Mouse (Mus musculus) intestine, embryonic 16.5 days (tissue): ENCODE data around the gene Mpz. TPM values are rescaled to one million over a fixed set of nuclear protein-coding genes. Genes with fewer than 3 reads are reported as not detected.
"Not testable (repeated sequence)": the region's sequence is repeated elsewhere in the genome, so short reads cannot be mapped to it uniquely, and the experiment has no call there.

Experiments
- ATAC-seq: fragments of 200-750 bp; cut with Nextera tagmentation; 2 replicates; pipeline ENCODE4 v1.8.0; 2017; ENCODE audit warnings: moderate TSS enrichment, moderate library complexity
- H3K27ac ChIP-seq: fragments of 300-500 bp; sonication (generic); 2 replicates; pipeline ENCODE4 v1.5.1; 2014; ENCODE audit warnings: mild to moderate bottlenecking, low read length
- H3K27me3 ChIP-seq: fragments of 300-500 bp; sonication (generic); replicated peaks from 2 replicates; pipeline ENCODE4 v1.6.1; 2014; ENCODE audit warnings: low read length, control low read depth, mixed read lengths; ENCODE audit not compliant: control insufficient read depth, insufficient read depth
- H3K36me3 ChIP-seq: fragments of 300-500 bp; sonication (generic); 2 replicates; pipeline ENCODE4 v1.6.1; 2014; ENCODE audit warnings: low read length, control low read depth; ENCODE audit not compliant: control insufficient read depth, insufficient read depth
- H3K4me1 ChIP-seq: fragments of 300-500 bp; sonication (generic); 2 replicates; pipeline ENCODE4 v1.6.1; 2014; ENCODE audit warnings: low read length, control low read depth, mixed read lengths; ENCODE audit not compliant: control insufficient read depth, insufficient read depth
- H3K4me2 ChIP-seq: fragments of 300-500 bp; sonication (generic); 2 replicates; pipeline ENCODE4 v1.6.1; 2014; ENCODE audit warnings: low read depth, low read length, control low read depth
- H3K4me3 ChIP-seq: fragments of 300-500 bp; sonication (generic); 2 replicates; pipeline ENCODE4 v1.5.1; 2014; ENCODE audit warnings: mild to moderate bottlenecking, low read length
- H3K9ac ChIP-seq: fragments of 300-500 bp; sonication (generic); 2 replicates; pipeline ENCODE4 v1.6.1; 2014; ENCODE audit warnings: low read depth, low read length
- H3K9me3 ChIP-seq: fragments of 300-500 bp; sonication (generic); 2 replicates; pipeline ENCODE4 v1.6.1; 2016; ENCODE audit warnings: low read length, control low read depth; ENCODE audit not compliant: control insufficient read depth
- WGBS: fragments of 180-500 bp; shearing (Covaris S2); extraction: QIAGEN DNeasy Blood & Tissue Kit; methylation state at CpG from one replicate; pipeline ENCODE4 v1.1.7; 2014; 5-methylcytosine and 5-hydroxymethylcytosine counted together
- polyA plus RNA-seq: library from polyadenylated mRNA; unstranded; fragments of >200 nt; fragmentation: Nextera tagmentation; extraction: Ambion mirVana; gene quantifications from 2 replicates; pipeline ENCODE4 v1.2.1, GENCODE M21; 2015

Mpz gene
- polyA plus RNA-seq, 1 experiment from 2014 or later, result 1.7 TPM

DNA sequence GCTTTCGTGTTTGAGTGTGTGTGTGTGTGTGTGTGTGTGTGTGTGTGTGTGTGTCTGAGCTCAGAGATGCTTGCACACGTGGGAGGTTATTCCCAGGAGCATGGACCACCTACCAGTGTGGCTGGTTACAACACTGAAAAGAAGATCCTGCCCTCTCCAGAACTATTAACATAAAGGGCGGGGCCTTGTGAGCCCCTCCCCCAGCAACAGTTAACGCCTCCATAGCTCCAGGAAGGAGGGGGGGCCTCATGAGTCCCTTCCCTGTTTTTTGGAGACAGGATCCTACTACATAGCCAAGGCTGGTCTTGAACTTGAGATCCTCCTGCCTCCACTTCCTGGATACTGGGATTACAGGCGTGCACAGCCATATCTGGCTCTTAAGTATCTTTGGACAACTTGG is 28.7 kb upstream of the Mpz start:
- no peak for ATAC-seq
- 50% methylated on average over 5 of the region's 5 CpGs for WGBS

GRCm38 (mm10) chr1:171122932-171123331 is 27.6 kb upstream of the Mpz start:
- Histone ChIP-seq H3K9me3 (no peaks in the 10 kb centered on the region), H3K4me1 (no peaks in the 10 kb centered on the region), H3K4me2 (no peak overlapping the region; the same call in 1 of the 2 replicates), H3K36me3 (peaks cover under 1% of the 10 kb centered on the region; the same call in 1 of the 2 replicates), H3K4me3 (no peak overlapping the region), H3K27me3 (no peaks in the 10 kb centered on the region), H3K9ac (no peak overlapping the region), H3K27ac (no peak overlapping the region)
- ATAC-seq, result peak; percentile 79
- WGBS, result 18% methylated on average over 7 of the region's 7 CpGs

More for the DNA sequence above, 28.7 kb upstream of the Mpz start:
- no peaks in the 10 kb centered on the region for H3K9me3 ChIP-seq
- no peak overlapping the region for H3K9ac ChIP-seq
- no peaks in the 10 kb centered on the region for H3K4me1 ChIP-seq
- no peak overlapping the region for H3K27ac ChIP-seq
- no peaks in the 10 kb centered on the region for H3K27me3 ChIP-seq
- no peak overlapping the region for H3K4me2 ChIP-seq
- H3K36me3 ChIP-seq, result no peaks in the 10 kb centered on the region
- H3K4me3 ChIP-seq, result no peak overlapping the region

DNA sequence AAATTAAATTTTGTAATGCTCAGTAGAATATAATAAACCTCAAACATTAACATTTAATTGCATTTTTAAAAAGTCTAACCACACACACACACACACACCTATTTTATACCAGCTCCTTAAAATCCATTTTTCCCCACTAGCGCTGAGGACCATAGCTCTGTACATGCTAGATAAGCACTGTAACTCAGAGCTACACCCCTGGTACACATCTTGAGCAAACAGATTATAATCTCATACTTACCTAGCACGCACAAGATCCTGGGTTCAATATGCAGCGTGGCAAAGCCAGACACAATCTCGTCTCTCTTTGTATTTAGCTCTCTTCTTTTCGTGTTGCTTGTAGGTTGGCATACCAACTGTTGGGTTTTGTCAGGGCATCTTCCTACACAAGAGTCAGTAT is 26.1 kb upstream of the Mpz start:
- peaks cover 9% of the 10 kb centered on the region for H3K36me3 ChIP-seq
- no peak overlapping the region for H3K4me3 ChIP-seq
- H3K9me3 ChIP-seq, result no peaks in the 10 kb centered on the region
- no peak overlapping the region for H3K27ac ChIP-seq
- H3K4me2 ChIP-seq, result no peak overlapping the region
- no peaks in the 10 kb centered on the region for H3K27me3 ChIP-seq
- ATAC-seq, result no peak; the same call in 1 of the 2 replicates
- no peak overlapping the region for H3K9ac ChIP-seq
- no peaks in the 10 kb centered on the region for H3K4me1 ChIP-seq
- WGBS, result 78% methylated on average over 5 of the region's 5 CpGs

- H3K9ac ChIP-seq, result no peak overlapping the region
- 55% methylated on average over 7 of the region's 7 CpGs for WGBS
- no peak overlapping the region for H3K4me2 ChIP-seq
- no peaks in the 10 kb centered on the region for H3K27me3 ChIP-seq
- H3K9me3 ChIP-seq, result no peaks in the 10 kb centered on the region
- peaks cover 13% of the 10 kb centered on the region for H3K36me3 ChIP-seq
- no peak overlapping the region for H3K4me3 ChIP-seq
- no peak for ATAC-seq
- H3K27ac ChIP-seq, result no peak overlapping the region
- H3K4me1 ChIP-seq, result no peaks in the 10 kb centered on the region
Measured at GRCm38 (mm10) chr1:171129251-171129650, 21.3 kb upstream of the Mpz start.

DNA sequence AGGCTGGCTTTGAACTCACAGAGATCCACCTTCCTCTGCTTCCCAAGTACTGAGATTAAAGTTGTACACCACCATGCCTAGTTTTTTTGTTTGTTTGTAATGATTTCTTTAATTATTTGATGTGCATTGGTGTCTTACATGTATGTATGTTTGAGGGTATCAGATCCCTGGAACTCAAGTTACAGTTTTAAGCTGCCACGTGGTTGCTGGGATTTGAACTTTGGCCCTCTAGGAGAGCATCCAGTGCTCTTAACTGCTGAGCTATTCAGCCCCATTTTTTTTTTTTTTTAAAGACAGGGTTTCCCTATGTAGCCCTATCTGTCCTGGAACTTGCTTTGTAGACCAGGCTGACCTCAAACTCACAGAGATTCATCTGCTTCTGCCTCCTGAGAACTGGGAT is 19.5 kb upstream of the Mpz start:
- H3K36me3 ChIP-seq, result peaks cover 13% of the 10 kb centered on the region
- no peak overlapping the region for H3K27ac ChIP-seq
- H3K4me2 ChIP-seq, result no peak overlapping the region
- no peak for ATAC-seq
- no peaks in the 10 kb centered on the region for H3K4me1 ChIP-seq
- WGBS, result 71% methylated on average over 1 of the region's 1 CpGs
- no peak overlapping the region for H3K9ac ChIP-seq
- no peak overlapping the region for H3K4me3 ChIP-seq
- no peaks in the 10 kb centered on the region for H3K27me3 ChIP-seq
- no peaks in the 10 kb centered on the region for H3K9me3 ChIP-seq

- H3K9me3 ChIP-seq, result no peaks in the 10 kb centered on the region
- peaks cover 4% of the 10 kb centered on the region; the same call in 1 of the 2 replicates for H3K36me3 ChIP-seq
- no peak for ATAC-seq
- no peak overlapping the region for H3K4me3 ChIP-seq
- 91% methylated on average over 2 of the region's 2 CpGs for WGBS
- no peak overlapping the region for H3K4me2 ChIP-seq
- H3K4me1 ChIP-seq, result no peaks in the 10 kb centered on the region
- H3K27ac ChIP-seq, result no peak overlapping the region
- no peaks in the 10 kb centered on the region for H3K27me3 ChIP-seq
- H3K9ac ChIP-seq, result no peak overlapping the region
Measured at GRCm38 (mm10) chr1:171135600-171135999, 14.9 kb upstream of the Mpz start.

GRCm38 (mm10) chr1:171137486-171138155 is 12.9 kb upstream of the Mpz start:
- not testable (repeated sequence) for H3K27ac ChIP-seq, H3K4me3 ChIP-seq, H3K9ac ChIP-seq, ATAC-seq, H3K9me3 ChIP-seq, H3K27me3 ChIP-seq, H3K4me2 ChIP-seq, H3K4me1 ChIP-seq
- H3K36me3 ChIP-seq, result peaks cover 12% of the 10 kb centered on the region; the same call in 1 of the 2 replicates
- WGBS, result 92% methylated on average over 8 of the region's 8 CpGs

GRCm38 (mm10) chr1:171142981-171143380 is 7.5 kb upstream of the Mpz start:
- ATAC-seq, H3K27me3 ChIP-seq, H3K4me1 ChIP-seq, H3K9me3 ChIP-seq, H3K9ac ChIP-seq, H3K27ac ChIP-seq, H3K4me3 ChIP-seq, H3K4me2 ChIP-seq: not testable (repeated sequence)
- 89% methylated on average over 9 of the region's 11 CpGs for WGBS
- peaks cover 15% of the 10 kb centered on the region; the same call in 1 of the 2 replicates for H3K36me3 ChIP-seq

DNA sequence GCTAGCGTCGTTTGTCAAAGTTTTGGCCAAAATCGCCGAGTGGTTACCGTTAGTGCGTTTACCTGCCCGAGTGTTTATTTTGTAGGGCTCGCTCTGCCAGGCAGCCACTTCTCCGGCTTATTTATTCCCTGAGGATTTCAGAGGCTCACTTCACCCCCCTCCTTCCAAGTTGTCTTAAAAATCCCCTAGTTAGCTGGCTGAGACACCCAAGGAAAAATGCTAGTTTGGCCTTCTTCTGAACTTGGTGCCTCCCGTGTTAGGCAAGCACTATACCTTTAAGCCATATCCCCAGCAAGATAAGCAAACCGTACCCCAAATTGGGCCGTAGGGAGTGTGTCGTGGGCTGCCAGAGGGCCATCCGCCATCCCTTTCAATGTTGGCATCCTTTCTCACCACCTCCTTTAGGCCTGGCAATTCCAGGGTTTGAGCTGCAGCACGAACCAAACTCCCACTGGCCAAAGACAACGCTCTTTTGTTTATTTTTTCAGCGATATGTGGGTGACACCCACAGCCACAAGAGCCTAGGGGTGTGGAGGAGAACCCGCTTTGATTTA is 404 bp downstream of the Mpz start:
- Histone ChIP-seq H3K4me2 (peak overlapping the region; percentile 74), H3K36me3 (no peaks in the 10 kb centered on the region; the same call in 1 of the 2 replicates), H3K27ac (peak overlapping the region; percentile 42), H3K9ac (peak overlapping the region; percentile 87), H3K4me3 (peak overlapping the region; percentile 70), H3K9me3 (no peaks in the 10 kb centered on the region), H3K27me3 (no peaks in the 10 kb centered on the region), H3K4me1 (peaks cover 10% of the 10 kb centered on the region)
- ATAC-seq, result peak; percentile 23; the same call in 1 of the 2 replicates
- 7% methylated on average over 18 of the region's 18 CpGs for WGBS
